Mouse (Mus musculus): ENCODE measurements around the gene Zfp972. TPM values are rescaled to one million over a fixed set of nuclear protein-coding genes. Genes with fewer than 3 reads are reported as not detected.
"Not testable (repeated sequence)": the region's sequence is repeated elsewhere in the genome, so short reads cannot be mapped to it uniquely, and the experiment has no call there.

Zfp972 gene
- total RNA-seq (2017): 1.8 and 2.2 TPM in 2 replicates

- not testable (repeated sequence) for ATAC-seq (replicated peaks; ENCODE audit: low read depth, poor library complexity, severe bottlenecking)
These were observed at the start of gene Zfp972 for GRCm38 (mm10) chr2:177925563-177926103. Gene Zfp972, minus strand, starts transcription at chr2:177925613.

GRCm38 (mm10) chr2:177974814-177975213, 49.4 kb upstream of the Zfp972 start:
- not testable (repeated sequence) for ATAC-seq (replicated peaks; ENCODE audit: low read depth, poor library complexity, severe bottlenecking)

DNA sequence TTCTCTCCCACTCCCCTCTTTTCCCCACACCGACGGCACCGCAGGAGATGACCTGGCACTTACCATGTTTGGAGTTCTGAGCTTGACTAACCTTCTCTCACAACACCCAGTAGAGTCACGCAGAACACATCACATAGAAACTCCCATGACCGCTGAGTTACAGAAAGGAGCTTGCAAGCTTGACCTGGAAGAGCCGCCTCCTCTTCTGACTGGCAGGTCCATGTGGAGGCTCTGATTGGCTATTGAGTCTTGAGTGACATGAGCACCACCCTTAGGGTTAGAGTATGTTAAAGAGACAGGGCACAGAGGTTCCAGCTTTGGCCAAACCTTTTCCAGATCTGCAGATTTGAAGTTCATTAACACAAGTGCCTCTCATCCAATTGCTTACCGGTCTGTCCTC, 31.7 kb upstream of the Zfp972 start, which contains the start of gene Gm14326:
Gm14326 (minus strand) TSS at position 153 of the 400 bp plus-strand sequence.
- 0 out of 2 replicates have a peak, but pooled peaks have one; percentile 58 for ATAC-seq (replicated peaks; ENCODE audit: low read depth, poor library complexity, severe bottlenecking)

GRCm38 (mm10) chr2:177956734-177957133, 31.3 kb upstream of the Zfp972 start:
- ATAC-seq (replicated peaks; ENCODE audit: low read depth, poor library complexity, severe bottlenecking): not testable (repeated sequence)

DNA sequence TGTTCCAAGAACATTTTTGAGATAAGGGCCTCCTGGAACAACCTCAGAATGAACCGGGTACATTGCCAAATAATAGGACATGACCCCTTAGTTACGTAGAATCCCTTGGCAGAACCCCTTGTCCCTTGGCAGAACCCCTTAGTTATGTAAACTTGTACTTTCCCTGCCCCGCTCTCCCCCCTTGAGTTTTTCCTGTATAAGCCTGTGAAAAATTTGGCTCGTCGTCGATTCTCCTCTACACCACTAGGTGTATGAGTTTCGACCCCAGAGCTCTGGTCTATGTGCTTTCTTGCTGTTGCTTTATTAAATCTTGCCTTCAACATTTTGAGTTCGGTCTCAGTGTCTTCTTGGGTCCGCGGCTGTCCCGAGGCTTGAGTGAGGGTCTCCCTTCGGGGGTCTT, 22.1 kb downstream of the Zfp972 start:
- ATAC-seq (replicated peaks; ENCODE audit: low read depth, poor library complexity, severe bottlenecking): not testable (repeated sequence)

DNA sequence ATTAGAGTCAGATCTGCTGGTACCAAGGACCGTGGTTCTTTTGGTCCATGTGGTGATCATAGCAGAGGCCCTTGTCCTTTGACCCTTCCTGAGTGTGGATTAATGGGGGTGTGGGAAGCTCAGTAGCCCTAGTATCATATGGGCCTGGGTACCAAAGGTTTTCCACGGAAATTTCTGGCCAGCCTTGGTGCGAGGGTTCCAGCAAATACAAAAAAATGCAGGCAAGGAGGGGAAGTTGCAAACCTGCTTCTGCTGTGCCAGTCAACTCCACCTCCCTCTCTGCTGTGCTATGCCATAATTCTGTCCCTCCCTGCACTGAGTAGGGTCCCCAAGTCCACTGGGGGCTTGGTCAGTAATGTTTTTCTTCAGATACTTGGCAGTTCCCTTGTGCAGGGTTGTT, 27.2 kb downstream of the Zfp972 start:
- not testable (repeated sequence) for ATAC-seq (replicated peaks; ENCODE audit: low read depth, poor library complexity, severe bottlenecking)

GRCm38 (mm10) chr2:177897046-177897578, 28.3 kb downstream of the Zfp972 start, which contains the start of gene Gm14327:
Gene Gm14327, plus strand, starts transcription at chr2:177897096.
- ATAC-seq (replicated peaks; ENCODE audit: low read depth, poor library complexity, severe bottlenecking): not testable (repeated sequence)

- ATAC-seq (replicated peaks; ENCODE audit: low read depth, poor library complexity, severe bottlenecking): not testable (repeated sequence)
These were observed 37.7 kb downstream of the Zfp972 start for GRCm38 (mm10) chr2:177887743-177888142.

DNA sequence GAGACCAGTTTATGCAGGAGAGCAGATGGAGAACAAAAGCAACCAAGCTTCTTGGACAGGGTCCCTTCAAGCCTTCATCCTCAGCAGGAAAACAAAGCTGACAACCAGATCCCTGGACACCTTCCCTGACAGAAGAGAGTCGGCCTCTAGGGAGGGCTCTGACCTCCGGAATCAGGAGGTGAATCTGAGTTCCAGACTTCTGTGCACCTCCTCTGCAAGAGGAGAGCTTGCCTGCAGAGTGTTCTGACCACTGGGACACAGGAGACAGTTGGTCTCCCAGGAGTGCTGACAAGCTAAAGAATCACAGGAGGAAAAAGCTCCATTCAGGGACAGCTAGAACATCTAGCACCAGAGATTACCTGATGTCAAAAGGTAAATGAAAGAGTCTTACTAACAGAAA, 63.2 kb downstream of the Zfp972 start:
- ATAC-seq (replicated peaks; ENCODE audit: low read depth, poor library complexity, severe bottlenecking): not testable (repeated sequence)

Other genes with a start within 250 kb of the Zfp972 start
- 5.3 and 8.5 TPM in 2 replicates for gene Gm14322, start 166.3 kb downstream of the Zfp972 start, total RNA-seq (2017)
- gene Gm14325, start 85.3 kb downstream of the Zfp972 start, total RNA-seq (2017): 20.0 and 53.2 TPM in 2 replicates
- gene Gm14327, start 28.5 kb downstream of the Zfp972 start, total RNA-seq (2017): not detected in 2 replicates
- gene Gm14326, start 31.7 kb upstream of the Zfp972 start, total RNA-seq (2017): 14.8 and 23.4 TPM in 2 replicates
- gene Zfp971, start 97.7 kb upstream of the Zfp972 start, total RNA-seq (2017): 18.2 and 21.1 TPM in 2 replicates
- 17.7 and 32.0 TPM in 2 replicates for gene Zfp931, start 152.9 kb upstream of the Zfp972 start, total RNA-seq (2017)
- not detected in 2 replicates for gene Phactr3, start 193.4 kb upstream of the Zfp972 start, total RNA-seq (2017)